Mouse (Mus musculus) CH12.LX (cell line): ENCODE measurements at regions not wholly inside any gene's neighbourhood (a gene's known extent, or its start where the extent isn't known, plus 50 kb on each side); places are given as distances from the start of the nearest gene placed in this dataset.

Experiments
- DNase-seq: peaks from one replicate; pipeline ENCODE4 v3.0.0-alpha.2; 2013; ENCODE audit errors: extremely low read depth
- H3K27ac ChIP-seq: 2 replicates; pipeline ENCODE4 v1.5.1; 2012; ENCODE audit warnings: low read depth, mild to moderate bottlenecking, control low read depth, moderate library complexity; ENCODE audit not compliant: insufficient read depth
- H3K27me3 ChIP-seq: replicated peaks from 2 replicates; pipeline ENCODE3; 2012; ENCODE audit warnings: inconsistent platforms
- H3K36me3 ChIP-seq, 2 experiments: replicated peaks in 1 of 2; 2 replicates each; pipeline versions ENCODE3 to v1.6.1; 2012; ENCODE audit warnings: inconsistent platforms in 1 of 2, low read length in 1 of 2, mild to moderate bottlenecking in 1 of 2, mixed read lengths in 1 of 2, moderate library complexity in 1 of 2; ENCODE audit not compliant: control insufficient read depth in 1 of 2, insufficient read depth in 1 of 2
- H3K4me1 ChIP-seq, 2 experiments: 2 replicates each; pipeline ENCODE4 v1.6.1; 2012; ENCODE audit warnings: inconsistent platforms in 1 of 2, moderate library complexity in 1 of 2; ENCODE audit not compliant: insufficient read depth in 2 of 2, control insufficient read depth in 1 of 2
- H3K4me2 ChIP-seq: 2 replicates; pipeline ENCODE4 v1.6.1; 2012; ENCODE audit warnings: low read depth, mild to moderate bottlenecking, control low read depth; ENCODE audit not compliant: poor library complexity, insufficient read depth, severe bottlenecking
- H3K4me3 ChIP-seq, 3 experiments: fragments of 150-350 bp in 1 of 3; sonication (generic) in 1 of 3; replicated peaks in 1 of 3; 2 replicates each; pipeline versions ENCODE3 to v1.5.1; 2011 to 2012; ENCODE audit warnings: low read depth in 2 of 3, low read length in 2 of 3, mild to moderate bottlenecking in 2 of 3, moderate library complexity in 2 of 3, control low read depth in 1 of 3, improper control_type of control experiment in 1 of 3, inconsistent platforms in 1 of 3, mixed read lengths in 1 of 3; ENCODE audit not compliant: poor library complexity in 1 of 3
- H3K79me2 ChIP-seq: replicated peaks from 2 replicates; pipeline ENCODE4 v1.6.1; 2012; ENCODE audit warnings: mild to moderate bottlenecking, moderate library complexity; ENCODE audit not compliant: control insufficient read depth, poor library complexity, insufficient read depth, severe bottlenecking; ENCODE audit errors: extremely low read depth
- H3K9ac ChIP-seq: 2 replicates; pipeline ENCODE4 v1.6.1; 2012; ENCODE audit warnings: low read depth, mild to moderate bottlenecking, control low read depth, moderate library complexity; ENCODE audit not compliant: insufficient read depth
- H3K9me3 ChIP-seq: replicated peaks from 2 replicates; pipeline ENCODE3; 2012; ENCODE audit warnings: low read length, inconsistent platforms, mixed read lengths
- CTCF ChIP-seq, 2 experiments: IDR thresholded peaks in 1 of 2; conservative IDR thresholded peaks in 1 of 2; 2 replicates each; pipeline ENCODE4 v1.5.1; 2011 to 2012; ENCODE audit warnings: low read depth in 2 of 2, low read length in 2 of 2, improper control_type of control experiment in 1 of 2, inconsistent platforms in 1 of 2, mild to moderate bottlenecking in 1 of 2, moderate library complexity in 1 of 2
- ELF1 ChIP-seq: IDR thresholded peaks from 2 replicates; pipeline ENCODE4 v1.6.1; 2014; ENCODE audit warnings: low read depth, mild to moderate bottlenecking, inconsistent platforms, low read length, improper control_type of control experiment
- EP300 ChIP-seq: IDR thresholded peaks from 2 replicates; pipeline ENCODE4 v1.6.1; 2011; ENCODE audit warnings: low read length, improper control_type of control experiment
- KAT2A ChIP-seq: IDR thresholded peaks from 2 replicates; pipeline ENCODE4 v1.6.1; 2012; ENCODE audit warnings: low read length, improper control_type of control experiment, inconsistent platforms; ENCODE audit not compliant: insufficient replicate concordance
- MAX ChIP-seq: IDR thresholded peaks from 2 replicates; pipeline ENCODE4 v1.6.1; 2011; ENCODE audit warnings: low read length, improper control_type of control experiment
- MAZ ChIP-seq: IDR thresholded peaks from 2 replicates; pipeline ENCODE4 v1.6.1; 2012; ENCODE audit warnings: low read depth, mild to moderate bottlenecking, inconsistent platforms, low read length, improper control_type of control experiment, moderate library complexity
- MXI1 ChIP-seq: IDR thresholded peaks from 2 replicates; pipeline ENCODE4 v1.6.1; 2011; ENCODE audit warnings: mild to moderate bottlenecking, low read depth, low read length, improper control_type of control experiment
- NELFE ChIP-seq: IDR thresholded peaks from 2 replicates; pipeline ENCODE4 v1.6.1; 2011; ENCODE audit warnings: low read depth, low read length, improper control_type of control experiment
- PAX5 ChIP-seq: IDR thresholded peaks from 2 replicates; pipeline ENCODE4 v1.6.1; 2012; ENCODE audit warnings: low read length, inconsistent platforms, mixed read lengths
- POLR2A ChIP-seq: IDR thresholded peaks from 2 replicates; pipeline ENCODE4 v1.6.1; 2011; ENCODE audit warnings: low read depth, mild to moderate bottlenecking, improper control_type of control experiment, low read length
- RCOR1 ChIP-seq: conservative IDR thresholded peaks from 2 replicates; pipeline ENCODE4 v1.6.1; 2012; ENCODE audit warnings: low read depth, mild to moderate bottlenecking, inconsistent platforms, low read length, improper control_type of control experiment
- SIN3A ChIP-seq: IDR thresholded peaks from 2 replicates; pipeline ENCODE4 v1.6.1; 2012; ENCODE audit warnings: low read length, improper control_type of control experiment, inconsistent platforms
- SMC3 ChIP-seq: IDR thresholded peaks from 2 replicates; pipeline ENCODE4 v1.6.1; 2011; ENCODE audit warnings: low read depth, low read length, improper control_type of control experiment
- TCF12 ChIP-seq: IDR thresholded peaks from 2 replicates; pipeline ENCODE4 v1.6.1; 2014; ENCODE audit warnings: low read depth, mild to moderate bottlenecking, inconsistent platforms, low read length, improper control_type of control experiment
- USF1 ChIP-seq: IDR thresholded peaks from 2 replicates; pipeline ENCODE4 v1.6.1; 2014; ENCODE audit warnings: low read depth, mild to moderate bottlenecking, inconsistent platforms, low read length, improper control_type of control experiment
- USF2 ChIP-seq: conservative IDR thresholded peaks from 2 replicates; pipeline ENCODE4 v1.6.1; 2011; ENCODE audit warnings: low read depth, low read length, improper control_type of control experiment
- ZC3H11A ChIP-seq: IDR thresholded peaks from 2 replicates; pipeline ENCODE4 v1.6.1; 2012; ENCODE audit warnings: low read depth, mild to moderate bottlenecking, inconsistent platforms, low read length, improper control_type of control experiment
- ZKSCAN1 ChIP-seq: IDR thresholded peaks from 2 replicates; pipeline ENCODE4 v1.6.1; 2012; ENCODE audit warnings: low read depth, inconsistent platforms, low read length, improper control_type of control experiment, borderline replicate concordance
- ZNF384 ChIP-seq: IDR thresholded peaks from 2 replicates; pipeline ENCODE4 v1.6.1; 2012; ENCODE audit warnings: low read depth, low read length, improper control_type of control experiment, inconsistent platforms
- dilution Hi-C: fragments of 300-500 bp; cut with MboI; formaldehyde crosslinking; loops from 2 replicates; pipeline ENCODE4 v1.14.3; 2020; ENCODE audit warnings: low sequenced_read_pairs; ENCODE audit not compliant: extremely low pct_unique_long_range_greater_than_20kb, extremely low pct_ligation_motif_present
- in situ Hi-C: fragments of 300-500 bp; cut with MboI; formaldehyde crosslinking; loops from 3 replicates; pipeline ENCODE4 v1.14.3; 2019; ENCODE audit warnings: low sequenced_read_pairs, low pct_ligation_motif_present, low pct_unique_long_range_greater_than_20kb, mixed read lengths

DNA sequence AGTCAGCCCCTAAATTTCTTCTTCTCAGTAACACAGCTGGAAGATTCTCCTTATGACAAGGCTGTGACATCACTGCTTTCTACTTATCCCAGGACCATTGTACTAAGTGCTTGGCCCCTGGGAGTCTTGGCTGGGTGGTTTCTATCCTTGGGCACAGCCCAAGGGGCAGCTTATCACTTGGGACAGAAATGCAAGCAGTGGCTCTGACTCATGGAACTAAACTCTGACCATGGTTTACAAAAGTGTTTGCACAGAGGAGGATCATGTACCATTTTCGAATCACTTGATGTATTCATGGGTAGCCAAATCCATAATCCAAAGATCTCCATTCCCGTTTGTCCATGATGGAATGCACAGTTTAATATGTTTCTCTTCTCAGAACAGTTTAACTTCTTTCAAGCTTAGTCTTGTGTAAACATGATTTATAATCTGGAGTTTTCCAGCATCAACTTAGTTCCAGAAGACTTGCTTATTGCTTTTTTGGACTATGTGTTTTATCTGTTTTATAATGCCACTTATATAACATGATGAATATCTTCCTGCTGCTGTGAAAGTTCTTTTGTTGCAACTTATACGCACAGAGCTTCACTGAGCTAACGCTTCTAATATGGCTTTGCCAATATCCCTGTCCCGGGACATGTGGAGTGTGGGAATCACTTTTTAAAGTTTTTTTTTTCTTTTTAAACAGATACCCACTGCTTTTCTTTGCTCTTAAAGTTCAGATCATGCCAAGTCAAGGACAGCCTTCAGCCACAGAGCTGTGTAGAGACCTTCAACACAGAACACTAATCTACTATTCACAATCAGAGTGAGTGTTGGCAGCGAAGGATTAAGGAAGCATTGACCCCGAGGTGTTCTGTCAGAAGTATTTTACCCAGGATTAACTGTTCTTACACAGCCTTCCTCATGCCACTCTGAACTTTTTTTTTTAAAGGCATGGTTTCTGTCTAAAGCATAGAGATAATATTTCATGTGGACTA is 76.7 kb upstream of the Pik3r1 start:
- dilution Hi-C loops, result no loop called here
- no peaks in the 10 kb centered on the region for H3K79me2 ChIP-seq
- no peaks in the 10 kb centered on the region for H3K4me1 ChIP-seq
- H3K4me2 ChIP-seq, result no peak overlapping the region
- no peaks in the 10 kb centered on the region for H3K9me3 ChIP-seq
- in situ Hi-C loops, result no loop called here
- no peak overlapping the region for H3K27ac ChIP-seq
- no peak for DNase-seq
- H3K27me3 ChIP-seq, result no peaks in the 10 kb centered on the region
- H3K36me3 ChIP-seq, result no peaks in the 10 kb centered on the region
- H3K9ac ChIP-seq, result no peak overlapping the region
- H3K4me3 ChIP-seq, result no peak overlapping the region
- no peak for TF ChIP-seq MAX

- Histone ChIP-seq H3K9ac (no peak overlapping the region), H3K27me3 (no peaks in the 10 kb centered on the region), H3K36me3 (no peaks in the 10 kb centered on the region), H3K79me2 (no peaks in the 10 kb centered on the region), H3K4me1 (no peaks in the 10 kb centered on the region), H3K4me3 (no peak overlapping the region), H3K9me3 (no peaks in the 10 kb centered on the region), H3K27ac (no peak overlapping the region), H3K4me2 (no peak overlapping the region)
- dilution Hi-C loops, result no loop called here
- TF ChIP-seq RCOR1 (no peak), MAX (no peak), USF1 (no peak), EP300 (no peak)
- in situ Hi-C loops, result no loop called here
- no peak for DNase-seq
These were observed 78.0 kb upstream of the Pik3r1 start for GRCm38 (mm10) chr13:101846016-101846415.

DNA sequence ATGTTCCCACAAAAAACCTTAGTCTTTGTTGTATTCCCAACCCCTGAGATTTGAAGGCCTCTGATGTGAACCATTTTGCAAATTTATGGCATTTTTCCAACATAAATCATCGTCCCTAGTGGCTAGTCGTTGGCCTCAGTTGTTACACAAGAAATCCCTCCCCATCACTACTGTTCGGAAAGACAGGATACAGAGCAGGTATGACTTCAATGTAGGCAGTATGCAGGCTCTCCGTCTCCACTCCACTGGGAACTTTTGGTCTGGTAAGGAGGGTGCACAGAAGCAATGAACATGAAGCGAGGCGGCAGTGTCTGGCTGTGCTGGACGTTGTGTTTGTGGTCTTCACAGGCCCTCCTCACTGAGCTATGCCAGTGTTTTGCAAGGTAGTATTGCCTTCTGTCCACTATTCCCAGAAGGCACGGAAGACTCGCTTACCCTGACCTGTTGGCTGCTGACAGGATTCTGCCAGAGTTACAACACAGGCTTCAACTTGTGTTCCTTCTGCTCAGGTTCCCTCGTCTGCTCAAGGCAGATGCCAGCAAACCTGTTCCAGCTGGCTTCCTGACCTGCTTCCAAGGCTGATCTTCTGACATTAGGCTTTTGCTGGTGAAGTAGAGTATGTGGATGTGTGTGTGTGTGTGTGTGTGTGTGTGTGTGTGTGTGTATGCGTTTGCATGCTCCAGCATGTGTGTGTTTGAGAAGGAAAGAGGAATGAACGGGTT is 80.0 kb upstream of the Pik3r1 start:
- TF ChIP-seq ZC3H11A (no peak), CTCF (conservative IDR thresholded peaks at IDR 0.05 in 1 of 2, IDR thresholded peaks at IDR 0.05 in 1 of 2; ENCODE audit: low read depth in 2 of 2, low read length in 2 of 2) (no peak), MAX (no peak), TCF12 (no peak), KAT2A (no peak), ELF1 (no peak), SIN3A (no peak), POLR2A (no peak), EP300 (no peak), SMC3 (no peak), USF1 (no peak), USF2 (no peak), RCOR1 (no peak), ZNF384 (no peak), MAZ (no peak), ZKSCAN1 (no peak), PAX5 (no peak), NELFE (no peak), MXI1 (no peak)
- H3K4me2 ChIP-seq, result no peak overlapping the region
- no peaks in the 10 kb centered on the region for H3K9me3 ChIP-seq
- H3K4me3 ChIP-seq, result no peak overlapping the region
- no peaks in the 10 kb centered on the region for H3K36me3 ChIP-seq
- H3K9ac ChIP-seq, result no peak overlapping the region
- in situ Hi-C loops, result no loop called here
- H3K4me1 ChIP-seq, result no peaks in the 10 kb centered on the region
- H3K79me2 ChIP-seq, result no peaks in the 10 kb centered on the region
- H3K27ac ChIP-seq, result no peak overlapping the region
- no peak for DNase-seq
- no peaks in the 10 kb centered on the region for H3K27me3 ChIP-seq
- dilution Hi-C loops, result no loop called here
